Mouse (Mus musculus): ENCODE measurements at regions not wholly inside any gene's neighbourhood (a gene's known extent, or its start where the extent isn't known, plus 50 kb on each side); places are given as distances from the start of the nearest gene placed in this dataset.
"Not testable (repeated sequence)": the region's sequence is repeated elsewhere in the genome, so short reads cannot be mapped to it uniquely, and the experiment has no call there.

- H3K4me3 ChIP-seq (ENCODE audit: low read depth, low read length) = no peak overlapping the region
- no peak for DNase-seq (ENCODE audit: low spot score)
- no peak overlapping the region for H3K4me2 ChIP-seq (ENCODE audit: low read depth, low read length)
Observed at GRCm38 (mm10) chr17:59179018-59179417, 165.8 kb upstream of the Nudt12 start.

GRCm38 (mm10) chr17:59156345-59156744 is 143.2 kb upstream of the Nudt12 start:
- Histone ChIP-seq H3K36me3 (replicated peaks; ENCODE audit: control insufficient read depth, insufficient read depth, low read length) (no peaks in the 10 kb centered on the region), H3K27me3 (ENCODE audit: control insufficient read depth, insufficient read depth, low read length) (no peaks in the 10 kb centered on the region), H3K4me2 (ENCODE audit: low read depth, low read length) (no peak overlapping the region), H3K9me3 (replicated peaks; ENCODE audit: control insufficient read depth, low read length) (no peaks in the 10 kb centered on the region), H3K4me1 (ENCODE audit: control insufficient read depth, insufficient read depth) (no peaks in the 10 kb centered on the region), H3K4me3 (ENCODE audit: low read depth, low read length) (no peak overlapping the region), H3K9ac (replicated peaks; ENCODE audit: low read depth, low read length) (no peak overlapping the region), H3K27ac (ENCODE audit: low read depth) (no peak overlapping the region)
- TF ChIP-seq EP300 (IDR thresholded peaks at IDR 0.05; ENCODE audit: low read depth) = no peak
- TF ChIP-seq CTCF (IDR thresholded peaks at IDR 0.05; ENCODE audit: low read depth) = no peak
- 66% methylated on average over 2 of the region's 2 CpGs for WGBS
- no peak for ATAC-seq (ENCODE audit: insufficient read depth, low read depth)
- DNase-seq (ENCODE audit: low spot score) = no peak

More at GRCm38 (mm10) chr17:59179018-59179417, 165.8 kb upstream of the Nudt12 start:
- H3K4me1 ChIP-seq (ENCODE audit: control insufficient read depth, insufficient read depth) = no peaks in the 10 kb centered on the region
- H3K9me3 ChIP-seq (replicated peaks; ENCODE audit: control insufficient read depth, low read length) = no peaks in the 10 kb centered on the region
- H3K27me3 ChIP-seq (ENCODE audit: control insufficient read depth, insufficient read depth, low read length) = no peaks in the 10 kb centered on the region
- no peak overlapping the region for H3K9ac ChIP-seq (replicated peaks; ENCODE audit: low read depth, low read length)
- ATAC-seq (ENCODE audit: insufficient read depth, low read depth) = no peak
- TF ChIP-seq EP300 (IDR thresholded peaks at IDR 0.05; ENCODE audit: low read depth) (no peak), CTCF (IDR thresholded peaks at IDR 0.05; ENCODE audit: low read depth) (no peak)
- H3K36me3 ChIP-seq (replicated peaks; ENCODE audit: control insufficient read depth, insufficient read depth, low read length) = no peaks in the 10 kb centered on the region
- H3K27ac ChIP-seq (ENCODE audit: low read depth) = no peak overlapping the region
- 80% methylated on average over 2 of the region's 2 CpGs for WGBS

- TF ChIP-seq CTCF (IDR thresholded peaks at IDR 0.05; ENCODE audit: low read depth) (no peak), EP300 (IDR thresholded peaks at IDR 0.05; ENCODE audit: low read depth) (no peak)
- 49% methylated on average over 1 of the region's 1 CpGs for WGBS
- no peak for DNase-seq (ENCODE audit: low spot score)
Observed at GRCm38 (mm10) chr17:59143760-59144157, 130.6 kb upstream of the Nudt12 start.

GRCm38 (mm10) chr17:59142995-59143759 is 130.0 kb upstream of the Nudt12 start:
- DNase-seq (ENCODE audit: low spot score) (no peak), ATAC-seq (ENCODE audit: insufficient read depth, low read depth) (no peak)
- H3K4me3 ChIP-seq (ENCODE audit: low read depth, low read length) = no peak overlapping the region
- no peaks in the 10 kb centered on the region for H3K9me3 ChIP-seq (replicated peaks; ENCODE audit: control insufficient read depth, low read length)
- no peak overlapping the region for H3K4me2 ChIP-seq (ENCODE audit: low read depth, low read length)
- H3K9ac ChIP-seq (replicated peaks; ENCODE audit: low read depth, low read length) = no peak overlapping the region
- no peaks in the 10 kb centered on the region for H3K4me1 ChIP-seq (ENCODE audit: control insufficient read depth, insufficient read depth)
- no peak overlapping the region for H3K27ac ChIP-seq (ENCODE audit: low read depth)
- TF ChIP-seq CTCF (IDR thresholded peaks at IDR 0.05; ENCODE audit: low read depth) = no peak
- TF ChIP-seq EP300 (IDR thresholded peaks at IDR 0.05; ENCODE audit: low read depth) = no peak
- WGBS = 71% methylated on average over 10 of the region's 10 CpGs
- H3K36me3 ChIP-seq (replicated peaks; ENCODE audit: control insufficient read depth, insufficient read depth, low read length) = no peaks in the 10 kb centered on the region
- no peaks in the 10 kb centered on the region for H3K27me3 ChIP-seq (ENCODE audit: control insufficient read depth, insufficient read depth, low read length)

More at GRCm38 (mm10) chr17:59143760-59144157, 130.6 kb upstream of the Nudt12 start:
- H3K4me3 ChIP-seq (ENCODE audit: low read depth, low read length) = no peak overlapping the region
- no peaks in the 10 kb centered on the region for H3K27me3 ChIP-seq (ENCODE audit: control insufficient read depth, insufficient read depth, low read length)
- H3K36me3 ChIP-seq (replicated peaks; ENCODE audit: control insufficient read depth, insufficient read depth, low read length) = no peaks in the 10 kb centered on the region
- H3K4me2 ChIP-seq (ENCODE audit: low read depth, low read length) = no peak overlapping the region
- ATAC-seq (ENCODE audit: insufficient read depth, low read depth) = no peak
- no peak overlapping the region for H3K27ac ChIP-seq (ENCODE audit: low read depth)
- H3K4me1 ChIP-seq (ENCODE audit: control insufficient read depth, insufficient read depth) = no peaks in the 10 kb centered on the region
- H3K9ac ChIP-seq (replicated peaks; ENCODE audit: low read depth, low read length) = no peak overlapping the region
- no peaks in the 10 kb centered on the region for H3K9me3 ChIP-seq (replicated peaks; ENCODE audit: control insufficient read depth, low read length)

- H3K4me3 ChIP-seq (ENCODE audit: low read depth, low read length) = no peak overlapping the region
- 64% methylated on average over 2 of the region's 2 CpGs for WGBS
- no peaks in the 10 kb centered on the region for H3K27me3 ChIP-seq (ENCODE audit: control insufficient read depth, insufficient read depth, low read length)
- no peak for DNase-seq (ENCODE audit: low spot score)
- no peaks in the 10 kb centered on the region for H3K9me3 ChIP-seq (replicated peaks; ENCODE audit: control insufficient read depth, low read length)
- H3K36me3 ChIP-seq (replicated peaks; ENCODE audit: control insufficient read depth, insufficient read depth, low read length) = no peaks in the 10 kb centered on the region
- no peak overlapping the region for H3K27ac ChIP-seq (ENCODE audit: low read depth)
- H3K9ac ChIP-seq (replicated peaks; ENCODE audit: low read depth, low read length) = no peak overlapping the region
- H3K4me1 ChIP-seq (ENCODE audit: control insufficient read depth, insufficient read depth) = no peaks in the 10 kb centered on the region
- H3K4me2 ChIP-seq (ENCODE audit: low read depth, low read length) = no peak overlapping the region
- ATAC-seq (ENCODE audit: insufficient read depth, low read depth) = no peak
- TF ChIP-seq EP300 (IDR thresholded peaks at IDR 0.05; ENCODE audit: low read depth) = no peak
- no peak for TF ChIP-seq CTCF (IDR thresholded peaks at IDR 0.05; ENCODE audit: low read depth)
Observed at GRCm38 (mm10) chr17:59138791-59139190, 125.6 kb upstream of the Nudt12 start.

- Histone ChIP-seq H3K27ac (ENCODE audit: low read depth) (no peak overlapping the region), H3K9me3 (replicated peaks; ENCODE audit: control insufficient read depth, low read length) (no peaks in the 10 kb centered on the region), H3K4me2 (ENCODE audit: low read depth, low read length) (no peak overlapping the region), H3K36me3 (replicated peaks; ENCODE audit: control insufficient read depth, insufficient read depth, low read length) (no peaks in the 10 kb centered on the region), H3K4me3 (ENCODE audit: low read depth, low read length) (no peak overlapping the region), H3K27me3 (ENCODE audit: control insufficient read depth, insufficient read depth, low read length) (no peaks in the 10 kb centered on the region), H3K9ac (replicated peaks; ENCODE audit: low read depth, low read length) (no peak overlapping the region), H3K4me1 (ENCODE audit: control insufficient read depth, insufficient read depth) (no peaks in the 10 kb centered on the region)
- peak; percentile 8 for DNase-seq (ENCODE audit: low spot score)
- peak; percentile 57 for TF ChIP-seq CTCF (IDR thresholded peaks at IDR 0.05; ENCODE audit: low read depth)
- TF ChIP-seq EP300 (IDR thresholded peaks at IDR 0.05; ENCODE audit: low read depth) = no peak
- ATAC-seq (ENCODE audit: insufficient read depth, low read depth) = no peak
- WGBS = 7% methylated on average over 5 of the region's 5 CpGs
Observed at GRCm38 (mm10) chr17:59099376-59099775, 86.2 kb upstream of the Nudt12 start.

- H3K9me3 ChIP-seq (replicated peaks; ENCODE audit: control insufficient read depth, low read length); H3K4me3 ChIP-seq (ENCODE audit: low read depth, low read length); DNase-seq (ENCODE audit: low spot score); H3K4me1 ChIP-seq (ENCODE audit: control insufficient read depth, insufficient read depth); H3K27ac ChIP-seq (ENCODE audit: low read depth); H3K4me2 ChIP-seq (ENCODE audit: low read depth, low read length); H3K36me3 ChIP-seq (replicated peaks; ENCODE audit: control insufficient read depth, insufficient read depth, low read length); H3K9ac ChIP-seq (replicated peaks; ENCODE audit: low read depth, low read length); H3K27me3 ChIP-seq (ENCODE audit: control insufficient read depth, insufficient read depth, low read length); ATAC-seq (ENCODE audit: insufficient read depth, low read depth): not testable (repeated sequence)
- WGBS = 63% methylated on average over 2 of the region's 6 CpGs
Observed at GRCm38 (mm10) chr17:59076846-59077245, 63.7 kb upstream of the Nudt12 start.

GRCm38 (mm10) chr17:59076361-59076760 is 63.2 kb upstream of the Nudt12 start:
- H3K36me3 ChIP-seq (replicated peaks; ENCODE audit: control insufficient read depth, insufficient read depth, low read length); H3K4me3 ChIP-seq (ENCODE audit: low read depth, low read length); H3K4me2 ChIP-seq (ENCODE audit: low read depth, low read length); ATAC-seq (ENCODE audit: insufficient read depth, low read depth); H3K27me3 ChIP-seq (ENCODE audit: control insufficient read depth, insufficient read depth, low read length); H3K9ac ChIP-seq (replicated peaks; ENCODE audit: low read depth, low read length); DNase-seq (ENCODE audit: low spot score); H3K4me1 ChIP-seq (ENCODE audit: control insufficient read depth, insufficient read depth); H3K9me3 ChIP-seq (replicated peaks; ENCODE audit: control insufficient read depth, low read length); H3K27ac ChIP-seq (ENCODE audit: low read depth): not testable (repeated sequence)
- WGBS = 64% methylated on average over 2 of the region's 6 CpGs

Measured in heart, postnatal 0 days (tissue).